Mouse (Mus musculus) kidney, adult 8-10 months (tissue): ENCODE data around the gene Plscr3.

ENCODE experiments used
- DNase-seq, 2 experiments: peaks; one replicate each; pipeline ENCODE4 v3.0.0; 2022

Gene Plscr3

DNA sequence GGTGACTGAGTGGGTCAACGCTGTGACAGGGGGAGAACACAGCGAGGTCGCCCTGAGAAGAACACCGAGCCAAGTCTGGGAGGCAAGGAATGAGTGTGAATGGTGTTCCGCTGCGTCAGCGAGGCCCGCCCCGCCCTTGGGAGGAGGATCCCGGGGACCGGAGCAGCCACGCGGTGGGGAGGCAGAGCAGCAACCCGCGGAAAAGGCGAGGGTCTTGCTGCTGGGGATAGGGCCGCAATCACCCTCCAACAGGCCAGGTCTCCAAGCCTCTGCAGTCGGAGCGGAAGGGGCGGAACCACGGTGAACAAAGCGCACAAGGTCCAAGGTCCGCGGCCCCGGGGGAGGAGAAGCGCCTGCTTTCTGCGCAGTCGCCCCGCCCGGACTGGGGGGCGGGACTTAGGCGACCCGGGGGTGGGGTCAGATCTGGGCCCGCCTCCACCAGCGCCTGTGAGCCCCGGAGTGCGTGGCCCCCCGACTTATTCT is at the start of gene Plscr3:
Gene Plscr3 (plus strand): TSS at position 179 of the 483 bp plus-strand sequence.
- peak; percentile 93 to 95 for DNase-seq

DNA sequence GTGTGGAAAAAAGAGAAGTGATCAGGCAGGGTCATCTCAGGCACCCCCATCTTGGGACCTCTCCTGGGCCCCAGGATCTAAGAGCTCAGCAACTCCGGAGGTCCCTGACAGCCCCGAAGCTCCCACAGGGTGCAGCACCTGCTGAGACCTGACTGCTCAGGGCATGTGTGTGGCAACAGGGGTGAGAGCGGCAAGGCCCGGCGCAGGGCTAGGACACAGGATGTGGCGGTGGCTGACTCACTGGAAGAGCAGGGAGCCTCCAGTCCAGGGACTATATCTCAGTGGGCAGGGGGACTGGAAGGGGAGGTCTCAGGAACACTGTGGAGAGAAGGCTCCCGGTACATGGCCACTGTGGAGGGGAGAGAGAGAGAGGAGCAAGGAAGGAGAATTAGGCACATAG is 48.3 kb upstream of the Plscr3 start:
- DNase-seq = no peak

DNA sequence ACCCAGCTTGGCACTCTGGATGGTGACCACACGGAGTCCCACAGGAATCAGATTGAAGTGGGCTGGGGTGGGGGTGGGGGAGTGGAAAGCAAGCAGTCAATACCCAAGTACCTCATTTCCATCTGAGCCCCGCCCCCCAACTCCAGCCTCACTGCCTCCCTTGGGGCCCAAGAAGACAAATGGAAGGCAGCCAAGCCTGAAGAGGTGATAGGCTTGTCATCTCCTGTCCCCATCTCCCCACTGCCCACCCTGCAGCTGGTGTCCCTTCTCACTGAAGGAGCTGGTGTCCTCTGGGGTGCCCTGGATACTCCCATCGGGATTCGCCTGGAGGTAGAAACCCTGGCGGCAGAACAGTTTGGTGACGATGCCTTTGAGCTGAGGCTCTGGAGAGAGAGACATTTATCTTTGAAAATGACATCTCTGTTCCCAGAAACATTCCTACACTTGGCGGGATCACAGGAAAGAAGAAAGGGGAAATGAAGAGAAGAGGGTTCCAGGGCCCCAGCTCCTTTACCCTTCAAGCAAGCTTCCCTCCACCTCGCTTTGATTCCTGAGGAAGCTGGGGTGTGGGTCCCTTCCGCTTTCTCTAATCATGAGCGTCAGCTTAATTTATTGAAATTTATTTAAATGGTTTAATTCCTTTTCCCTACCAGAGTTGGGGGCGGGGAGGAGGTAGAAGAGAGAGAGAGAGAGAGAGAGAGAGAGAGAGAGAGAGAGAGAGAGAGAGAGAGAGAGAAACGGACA is 46.6 kb upstream of the Plscr3 start:
- no peak for DNase-seq

DNA sequence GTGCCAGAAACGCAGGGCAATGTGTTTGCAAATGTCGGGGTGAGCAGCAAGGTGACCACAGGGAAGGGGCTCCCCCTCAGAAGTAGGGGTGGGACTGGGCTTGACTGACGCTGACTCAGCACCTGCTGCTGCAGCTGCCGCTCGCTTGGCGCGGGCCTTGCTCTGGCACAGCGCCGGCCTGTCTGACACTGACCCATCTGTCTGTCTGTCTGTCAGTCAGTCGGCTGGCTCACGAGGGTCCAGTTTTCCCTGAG is 46.1 kb upstream of the Plscr3 start:
- DNase-seq = no peak

DNA sequence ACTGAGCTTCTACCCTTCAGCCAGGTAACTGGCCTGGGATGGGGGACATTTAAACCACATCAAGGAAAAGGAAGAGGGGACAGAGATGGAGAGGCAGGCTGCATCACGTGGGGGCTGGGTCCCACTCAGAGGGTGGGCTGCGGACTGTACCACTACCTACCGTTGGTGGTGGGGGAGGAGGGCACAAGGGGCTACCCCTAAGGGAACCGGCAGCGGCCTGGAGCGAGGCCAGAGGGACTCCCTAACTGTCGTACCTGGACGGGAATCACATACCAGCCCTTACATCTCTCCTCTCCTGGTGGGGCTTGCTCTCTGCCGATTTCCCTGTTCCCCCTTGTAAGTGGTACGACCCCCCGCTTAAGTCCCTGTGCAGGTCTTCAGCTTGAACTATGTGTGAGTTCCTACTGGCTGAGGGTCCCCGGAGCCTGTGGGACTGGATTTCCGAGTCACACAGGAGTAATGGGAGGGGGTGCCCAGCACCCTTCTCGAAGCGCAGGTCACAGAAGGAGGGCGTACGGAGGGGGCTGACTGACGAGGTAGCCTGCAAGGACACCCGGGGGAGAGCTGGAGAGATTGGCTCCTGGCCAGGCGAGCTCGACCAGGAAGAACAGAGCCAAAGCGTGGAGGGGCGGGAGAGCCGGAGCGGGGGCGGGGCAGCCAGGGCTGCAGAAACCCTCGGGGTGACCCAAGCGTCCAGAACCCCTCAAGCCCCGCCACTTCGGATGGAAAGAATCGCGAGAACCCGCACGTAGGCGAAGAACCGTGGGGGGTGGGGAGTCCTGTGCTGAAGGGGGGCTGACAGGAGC is 45.6 kb upstream of the Plscr3 start:
- DNase-seq = peak in 1 of 2 experiments; percentile 39

DNA sequence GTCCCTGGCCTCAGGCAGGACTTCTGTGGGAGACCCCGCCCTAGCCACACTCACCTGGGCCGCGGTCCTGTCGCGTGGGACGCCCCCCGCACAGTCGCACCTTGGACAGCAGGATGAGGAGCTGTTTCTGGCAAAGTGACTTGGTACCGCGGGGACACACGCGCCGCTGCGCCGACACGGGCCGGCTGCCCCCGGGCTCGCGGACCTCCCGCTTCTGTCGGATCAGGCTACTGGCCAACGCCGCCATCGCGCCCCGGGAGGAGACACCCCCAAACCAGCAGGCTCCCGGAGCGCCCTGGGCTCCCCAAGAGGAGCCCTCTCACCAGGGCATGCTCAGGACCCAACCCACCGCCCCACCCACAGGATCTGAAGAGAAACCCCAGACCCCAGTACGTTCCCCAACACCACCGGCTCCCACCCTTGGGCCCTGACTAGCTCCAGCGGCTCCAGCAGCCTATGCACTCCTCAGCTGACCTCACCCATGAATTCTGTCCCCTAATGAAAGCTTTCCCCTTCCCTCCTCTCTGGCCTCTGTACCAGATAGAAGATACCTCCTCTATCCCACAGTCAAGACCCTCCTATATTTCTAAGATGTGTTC is 44.7 kb upstream of the Plscr3 start, which contains the start of gene Fgf11:
Gene Fgf11 (minus strand): TSS at position 479 of the 599 bp plus-strand sequence.
- DNase-seq = no peak

DNA sequence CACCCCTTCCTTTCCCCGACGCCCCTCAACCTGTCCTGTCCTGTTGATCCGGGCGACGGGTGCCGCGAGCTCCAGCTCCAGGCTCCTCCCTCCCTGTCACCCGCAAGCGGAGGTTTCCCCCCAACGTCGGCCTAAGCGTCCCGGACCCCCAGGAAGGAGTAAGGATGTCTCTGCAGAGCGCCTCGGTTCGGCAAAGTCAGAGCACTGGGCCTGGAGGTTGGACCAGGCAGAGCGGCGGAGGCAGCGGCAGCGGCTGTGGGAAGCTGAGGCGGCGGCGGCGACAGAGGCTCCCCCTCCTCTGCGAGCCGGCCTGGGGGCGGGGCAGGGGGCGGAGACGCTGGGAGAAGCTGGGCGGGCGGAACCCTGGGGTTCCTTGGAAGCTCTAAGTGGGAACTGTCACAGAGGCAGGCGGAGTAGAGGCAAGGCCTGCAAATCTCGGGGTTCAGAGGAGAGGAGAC is 43.5 kb upstream of the Plscr3 start:
- DNase-seq = peak; percentile 74 to 75

DNA sequence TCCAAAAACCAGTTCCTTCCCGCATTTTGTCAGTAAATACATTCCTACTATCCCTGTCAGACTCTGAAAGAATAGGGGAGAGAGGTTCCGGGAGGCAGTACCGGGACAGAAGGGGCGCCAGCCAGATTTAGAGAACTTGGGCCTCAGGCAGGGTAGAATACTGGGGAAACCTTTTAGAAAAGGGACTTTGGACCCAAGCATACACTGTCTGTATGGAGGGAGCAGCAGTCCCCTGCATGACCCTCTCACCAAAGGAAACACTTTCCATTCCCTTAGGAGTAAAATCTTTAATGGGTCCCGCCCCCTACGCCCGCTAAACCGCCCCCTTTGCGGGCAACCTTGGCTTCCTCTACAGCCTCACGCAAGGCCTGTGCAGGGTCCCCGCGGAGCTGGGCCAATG is 42.8 kb upstream of the Plscr3 start:
- no peak for DNase-seq

DNA sequence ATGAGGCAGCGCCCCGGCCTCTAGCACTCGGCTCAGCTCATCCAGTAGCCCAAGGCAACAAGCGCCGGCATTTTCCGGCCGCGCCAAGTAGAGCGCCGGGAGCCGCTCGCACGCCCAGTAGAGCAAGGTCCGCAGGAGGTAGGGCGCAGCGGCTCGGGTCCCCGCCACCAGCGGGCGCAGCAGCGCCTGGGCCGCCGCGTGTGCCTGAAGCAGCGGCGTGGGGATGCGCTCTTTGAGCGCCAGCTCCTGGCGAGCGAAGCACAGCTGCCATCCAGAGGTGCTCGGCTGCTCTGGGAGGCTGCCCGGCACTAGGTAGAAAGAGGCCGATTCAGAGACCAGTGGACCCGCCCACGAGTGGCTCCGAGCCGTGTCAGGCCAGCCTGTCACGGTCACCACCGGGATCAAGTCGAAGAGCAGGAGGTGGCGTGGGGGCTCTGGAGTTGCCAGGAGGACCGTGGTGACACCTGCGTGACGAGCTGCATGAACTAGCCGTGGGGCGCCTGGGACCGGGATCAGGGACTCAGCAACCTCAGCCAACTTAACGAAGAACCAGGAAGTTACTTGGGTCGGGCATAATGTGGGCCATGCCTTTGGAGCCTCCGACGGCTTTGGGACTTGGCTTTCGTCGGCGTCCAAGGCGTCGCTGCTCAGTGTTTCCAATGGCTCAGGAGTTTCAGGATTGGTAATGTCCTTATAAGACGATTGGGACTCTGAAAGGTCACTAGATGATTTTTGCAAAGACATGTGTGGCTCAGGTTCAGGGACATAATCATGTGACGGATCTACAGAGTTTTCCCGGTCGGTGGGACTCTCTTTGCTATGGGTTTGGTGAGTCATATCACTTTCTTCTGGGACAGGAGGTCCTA is 42.2 kb upstream of the Plscr3 start:
- peak; percentile 76 to 83 for DNase-seq

DNA sequence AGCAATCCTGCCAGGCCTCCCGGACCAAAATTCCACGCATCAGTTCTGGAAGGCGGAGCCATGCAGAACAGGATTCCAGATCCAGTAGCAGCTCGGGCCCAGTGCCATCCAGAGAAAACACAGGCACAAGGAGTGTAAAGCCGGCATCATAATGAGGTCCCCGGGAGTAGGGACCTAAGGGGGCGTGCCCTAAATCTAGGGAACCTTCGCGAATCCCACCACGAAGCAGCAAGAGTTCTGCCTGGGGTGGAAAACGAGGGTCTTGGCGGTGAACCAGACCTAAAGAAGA is 41.6 kb upstream of the Plscr3 start:
- DNase-seq = peak in 1 of 2 experiments; percentile 56

DNA sequence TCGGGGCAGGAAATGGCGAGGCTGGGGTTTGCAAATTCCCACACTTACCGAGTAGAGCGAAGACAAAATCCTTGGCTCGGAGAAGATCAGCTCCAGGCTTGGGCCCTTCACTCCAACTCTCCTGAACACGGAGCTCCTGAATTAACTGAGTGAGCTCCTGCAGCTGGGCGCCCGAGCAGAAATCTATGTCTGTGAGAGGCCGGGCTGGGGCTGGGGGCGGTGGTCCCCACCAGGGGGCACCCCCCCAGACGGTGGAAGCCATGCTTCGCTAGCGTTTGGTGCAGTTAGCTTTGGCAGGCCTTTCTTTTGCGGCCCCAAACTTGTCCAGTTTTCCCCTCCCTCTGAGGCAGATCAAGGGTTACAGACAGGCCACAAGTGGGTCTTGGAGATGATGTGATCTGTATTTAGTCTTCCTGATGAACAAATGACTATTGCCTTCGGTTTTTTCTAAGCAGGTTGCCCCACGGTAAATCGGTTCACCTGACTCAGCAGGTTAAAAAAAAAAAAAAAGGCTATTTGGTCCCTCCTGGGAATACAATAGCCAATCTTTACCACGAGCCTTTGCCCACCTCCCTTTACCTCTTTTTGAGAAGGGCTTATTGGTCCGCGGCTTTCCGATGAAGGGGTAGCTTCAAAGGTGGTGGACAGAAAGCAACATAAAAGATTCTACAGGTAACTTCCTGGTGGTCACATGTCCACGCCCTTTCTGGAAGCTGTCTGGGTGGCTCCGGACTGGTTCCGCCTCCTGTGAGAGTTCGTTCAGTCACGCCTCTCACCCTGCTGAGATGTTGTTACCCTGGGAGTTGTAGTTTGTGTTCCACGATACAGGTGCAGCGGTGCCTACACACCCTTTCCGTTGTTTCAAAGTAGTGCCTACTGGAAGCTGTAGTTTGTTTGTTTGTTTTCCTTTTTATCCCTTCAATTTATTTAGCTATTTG is 40.9 kb upstream of the Plscr3 start, which contains the start of gene Tmem102:
Gene Tmem102 (minus strand): TSS at position 653 of the 938 bp plus-strand sequence.
- peak; percentile 87 to 91 for DNase-seq

DNA sequence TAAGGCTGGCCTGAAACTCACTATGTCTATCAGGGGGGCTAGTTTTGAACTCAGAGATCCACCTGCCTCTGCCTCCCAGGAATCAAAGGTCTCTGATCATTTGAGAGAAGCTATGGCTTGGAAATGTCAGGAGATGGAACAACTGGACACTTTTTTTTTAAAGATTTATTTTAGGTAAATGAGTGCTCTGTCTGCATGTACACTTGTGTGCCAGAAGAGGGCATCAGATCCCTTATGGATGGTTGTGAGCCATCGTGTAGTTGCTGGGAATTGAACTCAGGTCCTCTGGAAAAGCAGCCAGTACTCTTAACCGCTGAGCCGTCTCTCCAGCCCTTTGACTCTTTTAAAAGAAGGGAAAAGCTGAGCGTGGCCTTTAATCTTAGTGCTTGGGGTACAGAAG is 39.8 kb upstream of the Plscr3 start:
- no peak for DNase-seq

DNA sequence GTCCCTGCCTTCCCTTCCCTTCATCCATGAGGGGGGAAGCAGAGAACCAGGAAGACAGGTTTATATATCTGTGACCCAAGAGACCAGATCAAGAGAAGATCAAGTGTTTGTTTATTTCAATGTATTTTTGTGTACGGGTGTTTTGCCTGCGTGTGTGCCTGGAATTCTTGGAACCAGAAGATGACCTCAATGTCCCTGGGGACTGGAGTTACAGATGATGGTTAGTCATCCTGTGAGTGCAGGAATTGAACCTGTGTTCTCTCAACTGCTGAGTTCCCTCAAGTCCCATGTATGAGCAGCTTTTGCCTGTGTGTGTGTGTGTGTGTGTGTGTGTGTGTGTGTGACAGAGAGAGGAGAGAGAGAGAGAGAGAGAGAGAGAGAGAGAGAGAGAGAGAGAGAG is 38.5 kb upstream of the Plscr3 start:
- no peak for DNase-seq

DNA sequence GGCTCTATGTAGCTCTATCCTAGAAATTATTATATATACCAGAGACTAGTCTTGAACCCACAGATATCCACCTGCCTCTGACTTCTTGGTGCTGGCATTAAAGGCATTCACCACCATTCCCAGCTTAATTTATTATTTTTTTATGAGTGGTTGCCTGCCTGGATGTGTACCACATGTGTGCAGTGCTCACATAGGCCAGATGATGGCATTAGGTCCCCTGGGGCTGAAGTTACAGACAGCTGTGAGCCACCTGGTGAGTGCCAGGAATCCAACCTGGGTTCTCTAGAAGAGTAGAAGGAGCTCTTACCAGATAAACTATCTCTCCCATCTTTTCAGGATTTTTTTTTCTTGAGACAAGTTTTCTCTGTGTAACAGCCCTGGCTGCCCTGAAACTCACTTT is 35.9 kb upstream of the Plscr3 start:
- DNase-seq = no peak

DNA sequence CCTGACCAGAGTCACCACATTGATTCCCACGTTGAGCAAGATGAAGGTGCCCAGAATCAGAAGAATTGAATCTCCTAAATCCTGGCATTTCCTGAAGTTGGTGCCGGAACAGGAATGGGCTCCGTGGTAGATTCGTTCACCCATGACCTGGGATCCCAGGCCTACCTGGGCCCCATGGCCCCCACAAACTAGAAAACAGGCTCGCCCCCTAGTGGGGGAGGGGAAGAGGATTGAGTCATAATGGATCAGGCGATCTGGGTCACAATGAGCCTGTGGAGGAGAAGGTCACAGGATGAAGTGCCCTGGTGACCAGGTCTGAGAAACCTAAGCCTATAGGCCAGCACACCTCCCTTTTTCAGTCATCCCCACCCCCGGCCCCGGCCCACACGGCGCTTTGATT is 31.0 kb upstream of the Plscr3 start, which contains the start of gene Gm39566:
Gene Gm39566 (minus strand): TSS at position 144 of the 400 bp plus-strand sequence.
- DNase-seq = no peak

DNA sequence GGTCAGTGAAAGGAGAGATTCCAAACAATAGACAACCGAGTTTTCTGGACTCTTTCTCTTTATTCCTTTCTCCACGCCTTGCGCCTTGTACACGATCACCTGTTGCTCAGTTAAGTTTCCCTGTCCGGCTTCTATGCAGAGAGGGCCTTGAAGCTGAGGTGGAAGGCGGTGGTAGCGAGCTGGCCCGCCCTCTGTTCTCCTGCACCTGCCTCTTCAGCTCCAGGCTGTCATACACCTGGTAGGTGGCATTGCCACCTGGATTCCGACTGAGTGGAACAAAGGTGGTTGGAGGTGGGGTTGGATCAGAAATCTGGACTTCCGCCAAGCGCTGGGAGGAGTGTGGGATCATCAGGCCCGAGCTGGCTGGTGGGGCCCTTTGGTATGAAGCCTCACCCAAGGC is 29.7 kb upstream of the Plscr3 start:
- no peak for DNase-seq

DNA sequence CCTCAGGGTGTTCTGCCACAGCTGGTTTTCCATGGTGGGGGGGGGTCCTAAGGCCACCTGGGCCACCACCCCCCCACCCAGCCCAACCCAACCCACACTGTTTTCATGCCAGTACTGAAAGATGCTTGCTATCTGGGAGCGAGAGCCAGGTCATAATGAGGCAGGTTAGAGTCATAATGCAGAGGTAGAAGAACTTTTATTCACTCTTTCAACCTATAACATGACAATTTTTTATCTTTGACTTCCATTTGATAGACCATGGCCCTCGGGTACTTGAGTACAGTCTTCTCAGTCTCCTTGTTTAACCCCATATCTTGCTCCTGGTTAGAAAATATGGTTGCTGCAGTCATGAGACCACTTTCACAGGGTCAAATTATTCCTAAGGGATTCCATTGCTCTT is 27.8 kb upstream of the Plscr3 start, which contains the start of gene Spem2:
Gene Spem2 (minus strand): TSS at position 101 of the 400 bp plus-strand sequence.
- DNase-seq = no peak

DNA sequence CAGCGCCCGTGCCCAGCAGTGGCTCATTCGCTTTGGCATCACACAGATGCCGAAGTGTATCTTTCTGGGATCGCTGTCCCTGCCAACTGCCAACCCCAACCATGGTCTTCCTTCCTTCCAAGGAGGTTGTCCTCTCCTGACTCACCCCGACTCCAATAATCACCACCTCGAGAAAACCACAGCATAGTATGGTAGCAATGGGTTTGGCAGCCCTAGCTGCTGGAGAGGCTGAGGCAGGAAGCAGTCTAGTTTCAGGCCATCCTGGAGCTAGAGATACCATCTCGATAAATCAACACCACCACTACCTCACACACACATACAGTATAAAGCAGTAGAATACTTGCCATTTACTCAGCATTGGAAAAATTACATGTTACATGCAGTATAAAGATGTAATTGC is 27.3 kb upstream of the Plscr3 start:
- no peak for DNase-seq

DNA sequence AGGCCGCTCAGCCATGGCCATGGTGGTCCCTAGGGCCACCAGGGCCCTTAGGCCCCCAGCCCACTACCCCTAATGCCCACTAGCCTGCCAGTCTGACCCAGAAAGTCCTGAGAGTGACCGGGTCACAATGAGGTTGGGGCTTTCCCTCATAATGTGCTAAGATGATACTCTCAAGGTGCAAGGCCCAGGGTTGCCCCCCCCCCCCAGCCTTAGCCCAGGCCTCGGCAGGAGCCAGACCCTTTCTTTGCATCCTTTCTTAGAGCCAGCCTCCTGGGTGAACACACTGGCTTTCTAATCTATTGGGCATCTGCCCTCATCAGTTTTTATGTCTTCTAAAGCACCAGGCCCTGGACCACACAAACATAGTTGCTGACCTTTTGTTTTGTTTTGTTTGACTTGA is 24.1 kb upstream of the Plscr3 start, which contains the start of gene Spem1:
Gene Spem1 (minus strand): TSS at position 101 of the 400 bp plus-strand sequence.
- no peak for DNase-seq

DNA sequence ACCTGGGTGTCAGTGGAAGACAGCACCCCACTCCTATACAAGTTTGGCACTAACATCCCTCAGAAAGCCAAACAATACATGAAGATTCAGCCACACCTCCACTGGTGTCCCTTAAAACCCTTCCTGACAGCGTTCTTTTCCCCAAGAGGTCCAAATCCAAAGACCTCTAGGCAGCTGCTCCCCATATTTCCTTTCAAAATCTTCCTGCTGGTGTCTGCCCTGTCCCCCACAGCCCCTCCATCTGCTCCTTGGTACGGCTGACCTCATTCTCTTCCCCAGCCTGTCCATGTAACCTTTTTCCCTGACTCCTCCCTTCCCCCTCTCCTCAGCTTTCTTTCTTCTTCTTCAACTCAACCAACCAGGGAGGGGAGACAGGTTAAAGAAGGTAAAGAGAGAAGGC is 22.7 kb upstream of the Plscr3 start:
- DNase-seq = no peak

DNA sequence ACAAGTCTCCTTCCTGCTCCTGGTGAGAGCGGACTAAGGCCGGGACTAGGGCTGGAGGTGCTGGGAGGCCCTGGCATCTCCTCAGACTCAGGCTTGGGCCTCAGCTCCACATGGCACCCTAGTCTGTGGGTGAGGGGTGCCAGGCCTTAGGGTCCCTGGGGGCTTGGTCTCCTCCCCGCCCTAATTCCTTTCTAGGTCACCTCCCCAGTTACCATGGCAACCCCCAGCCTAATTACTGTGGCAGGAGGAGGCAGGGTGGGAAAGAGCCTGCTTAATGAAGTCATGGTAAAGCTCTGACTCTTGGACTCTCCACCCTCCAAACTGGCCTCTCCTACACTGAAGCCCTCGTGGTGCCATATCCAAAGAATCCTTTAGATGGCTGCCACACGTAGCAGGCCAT is 17.3 kb upstream of the Plscr3 start:
- no peak for DNase-seq
